Mouse (Mus musculus) kidney, postnatal 14 days (tissue): Measurements from ENCODE around the gene A1cf.

Experiments
- DNase-seq: peaks from one replicate; pipeline ENCODE4 v3.0.0; 2022; ENCODE audit warnings: mixed read lengths

Gene A1cf

DNA sequence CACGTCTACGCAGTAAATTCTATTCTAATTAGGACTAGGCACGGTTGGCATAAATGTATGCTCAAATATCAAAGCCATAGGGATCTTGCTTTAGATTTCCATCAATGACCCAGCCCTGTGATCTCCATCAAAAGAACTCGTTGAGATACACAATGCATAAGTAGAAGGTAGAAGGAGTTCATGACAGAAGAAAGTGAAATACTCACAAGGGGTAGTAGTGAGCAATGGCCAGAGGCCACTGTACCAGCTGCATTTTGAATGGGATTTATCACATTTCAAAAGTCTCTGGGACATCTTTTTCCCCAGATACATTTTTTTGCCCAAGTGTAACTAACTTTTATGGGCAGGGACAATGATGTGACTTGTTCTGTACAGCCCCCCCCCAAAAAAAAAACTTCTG is 85.7 kb downstream of the A1cf start:
- no peak for DNase-seq

DNA sequence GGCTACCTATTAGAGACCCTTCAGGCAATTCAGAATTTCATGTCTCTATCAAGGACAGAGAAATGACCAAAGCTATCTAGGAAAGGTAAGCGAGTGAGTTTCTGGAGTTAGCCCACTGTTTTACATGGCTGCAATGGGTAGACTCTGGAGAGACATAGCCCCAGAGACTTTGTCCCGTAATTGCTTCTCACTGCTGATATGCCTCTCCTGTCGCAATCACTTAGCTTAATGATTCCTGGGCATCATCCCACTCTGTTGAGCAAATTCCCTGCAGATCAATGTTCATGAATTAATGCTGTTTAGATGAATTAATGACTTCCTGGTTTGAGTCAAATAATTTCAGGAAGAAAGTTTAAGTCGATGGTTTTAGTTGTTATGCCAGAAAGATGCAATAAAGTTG is 86.1 kb downstream of the A1cf start:
- DNase-seq, result no peak

GRCm38 (mm10) chr19:31956359-31956758 is 87.8 kb downstream of the A1cf start:
- no peak for DNase-seq

DNA sequence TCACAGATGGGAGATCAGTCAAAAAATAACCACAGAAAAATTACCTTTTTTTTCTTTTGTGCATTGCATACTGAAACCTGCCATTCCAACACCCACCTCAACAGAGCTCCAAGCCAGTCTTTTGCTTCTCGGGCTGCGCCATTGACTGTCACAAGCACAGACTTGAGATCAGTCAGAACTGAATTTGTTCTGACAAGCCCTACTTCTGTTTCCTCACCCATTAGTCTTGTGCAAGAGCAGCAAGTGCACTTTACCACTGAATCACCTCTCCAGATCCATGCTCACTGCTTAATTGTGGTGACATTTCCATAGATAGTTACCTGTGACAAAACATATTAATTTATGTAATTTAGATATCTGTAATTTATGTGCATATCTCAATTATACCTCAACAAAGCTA is 91.9 kb downstream of the A1cf start:
- no peak for DNase-seq

GRCm38 (mm10) chr19:31963147-31963546 is 94.6 kb downstream of the A1cf start:
- DNase-seq, result no peak

DNA sequence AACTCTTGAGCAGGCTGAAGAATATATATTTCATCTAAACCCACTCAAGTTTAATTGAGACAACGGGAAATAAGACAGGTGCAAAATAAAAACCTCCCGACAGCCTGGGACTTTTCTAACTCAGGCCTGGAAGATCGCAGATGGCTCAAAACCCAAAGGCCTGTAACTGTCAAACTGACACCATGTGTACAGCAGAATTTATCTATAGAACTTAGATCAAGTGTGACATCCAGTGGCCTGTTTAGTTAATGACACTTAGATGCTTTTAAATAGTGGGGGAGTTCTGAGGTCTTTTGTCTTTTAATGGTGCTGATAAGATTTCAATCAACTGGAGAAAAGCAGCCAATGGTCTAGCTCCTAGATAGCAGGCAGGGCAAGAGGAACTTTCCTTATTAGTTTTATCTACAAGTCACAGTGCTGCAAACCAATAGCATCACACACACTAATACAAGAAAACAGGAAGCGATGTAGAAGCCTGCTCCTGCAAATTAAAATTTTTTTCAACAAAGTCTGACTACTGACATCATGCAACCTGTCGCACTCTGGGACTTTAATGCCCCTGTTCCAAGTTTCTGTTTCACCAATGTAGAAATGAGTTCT is 99.5 kb downstream of the A1cf start:
- no peak for DNase-seq

- DNase-seq, result no peak
Observed at GRCm38 (mm10) chr19:31971405-31971804, 102.8 kb downstream of the A1cf start.

DNA sequence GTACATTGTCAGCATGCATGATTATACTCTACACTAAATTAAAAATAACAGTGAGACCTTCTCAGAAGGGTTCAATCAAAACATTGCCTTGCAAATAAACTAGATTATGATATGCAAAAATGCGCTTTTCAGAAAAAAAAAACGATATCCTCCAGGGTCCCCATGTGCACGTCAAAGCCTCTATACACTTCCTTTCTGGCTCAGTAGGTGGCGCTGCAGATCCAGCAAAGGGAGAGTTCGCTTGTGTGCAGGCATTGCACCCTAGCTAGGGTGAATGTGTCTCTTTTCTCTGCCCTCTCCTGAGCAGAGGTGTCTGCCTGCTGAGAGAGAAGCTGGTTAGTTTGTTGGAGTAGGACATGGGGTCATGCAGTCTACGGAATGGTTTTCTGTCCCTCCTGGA is 103.4 kb downstream of the A1cf start:
- peak; percentile 82 for DNase-seq

- peak; percentile 38 for DNase-seq
Observed at GRCm38 (mm10) chr19:31975882-31976281, 107.3 kb downstream of the A1cf start.

GRCm38 (mm10) chr19:31991057-31991456 is 122.5 kb downstream of the A1cf start:
- no peak for DNase-seq

GRCm38 (mm10) chr19:31996916-31997315 is 128.4 kb downstream of the A1cf start:
- no peak for DNase-seq
